Mouse (Mus musculus) midbrain, embryonic 13.5 days (tissue): ENCODE measurements at regions not wholly inside any gene's neighbourhood (a gene's known extent, or its start where the extent isn't known, plus 50 kb on each side); places are given as distances from the start of the nearest gene placed in this dataset.

Experiments used
- ATAC-seq: fragments of 200-750 bp; cut with Nextera tagmentation; 2 replicates; pipeline ENCODE4 v1.8.0; 2017; ENCODE audit warnings: mild to moderate bottlenecking, moderate TSS enrichment, moderate library complexity
- H3K27ac ChIP-seq: fragments of 300-500 bp; sonication (generic); 2 replicates; pipeline ENCODE4 v1.5.1; 2015; ENCODE audit warnings: inconsistent platforms, mild to moderate bottlenecking, moderate library complexity
- H3K27me3 ChIP-seq: fragments of 300-500 bp; sonication (generic); 2 replicates; pipeline ENCODE4 v1.6.1; 2015; ENCODE audit warnings: mild to moderate bottlenecking, inconsistent platforms
- H3K36me3 ChIP-seq: fragments of 300-500 bp; sonication (generic); 2 replicates; pipeline ENCODE4 v1.6.1; 2015; ENCODE audit warnings: mild to moderate bottlenecking, inconsistent platforms
- H3K4me1 ChIP-seq: fragments of 300-500 bp; sonication (generic); replicated peaks from 2 replicates; pipeline ENCODE4 v1.6.1; 2015; ENCODE audit warnings: inconsistent platforms
- H3K4me2 ChIP-seq: fragments of 300-500 bp; sonication (generic); replicated peaks from 2 replicates; pipeline ENCODE4 v1.6.1; 2015; ENCODE audit warnings: moderate library complexity, mild to moderate bottlenecking, inconsistent platforms
- H3K4me3 ChIP-seq: fragments of 300-500 bp; sonication (generic); replicated peaks from 2 replicates; pipeline ENCODE4 v1.5.1; 2015; ENCODE audit warnings: mild to moderate bottlenecking, inconsistent platforms
- H3K9ac ChIP-seq: fragments of 300-500 bp; sonication (generic); replicated peaks from 2 replicates; pipeline ENCODE4 v1.6.1; 2015; ENCODE audit warnings: mild to moderate bottlenecking, inconsistent platforms
- H3K9me3 ChIP-seq: fragments of 300-500 bp; sonication (generic); 2 replicates; pipeline ENCODE4 v1.6.1; 2016; ENCODE audit warnings: mild to moderate bottlenecking, inconsistent platforms
- WGBS: fragments of 180-500 bp; shearing (Covaris S2); methylation state at CpG from one replicate; pipeline ENCODE4 v1.1.7; 2015; 5-methylcytosine and 5-hydroxymethylcytosine counted together

DNA sequence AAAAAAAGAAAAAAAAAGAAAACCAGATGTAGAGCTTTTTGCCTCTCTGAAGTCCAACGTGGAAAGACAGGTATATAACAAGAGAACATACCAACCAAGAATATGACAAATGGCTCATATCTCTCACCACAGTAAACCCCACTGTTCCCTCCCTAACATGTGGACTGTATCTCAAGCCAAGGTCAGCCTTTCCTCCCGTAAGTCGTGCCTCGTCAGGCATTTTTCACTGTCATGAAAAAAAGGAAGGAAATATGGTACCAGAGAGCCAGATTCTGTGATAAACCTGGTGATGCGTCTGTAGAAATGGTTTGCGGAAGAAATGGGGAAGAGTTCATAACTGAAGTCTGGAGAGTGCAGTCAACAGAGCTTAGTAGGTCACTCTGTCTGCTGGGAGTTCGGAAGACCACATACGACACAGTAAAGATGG, 185.7 kb downstream of the Rpap3 start:
- no peaks in the 10 kb centered on the region for H3K36me3 ChIP-seq
- WGBS = 95% methylated on average over 8 of the region's 8 CpGs
- H3K4me2 ChIP-seq = no peak overlapping the region
- H3K4me1 ChIP-seq = peaks cover 12% of the 10 kb centered on the region; the same call in 1 of the 2 replicates
- H3K4me3 ChIP-seq = no peak overlapping the region
- no peak overlapping the region for H3K9ac ChIP-seq
- no peak for ATAC-seq
- no peak overlapping the region for H3K27ac ChIP-seq
- H3K9me3 ChIP-seq = no peaks in the 10 kb centered on the region
- H3K27me3 ChIP-seq = no peaks in the 10 kb centered on the region

DNA sequence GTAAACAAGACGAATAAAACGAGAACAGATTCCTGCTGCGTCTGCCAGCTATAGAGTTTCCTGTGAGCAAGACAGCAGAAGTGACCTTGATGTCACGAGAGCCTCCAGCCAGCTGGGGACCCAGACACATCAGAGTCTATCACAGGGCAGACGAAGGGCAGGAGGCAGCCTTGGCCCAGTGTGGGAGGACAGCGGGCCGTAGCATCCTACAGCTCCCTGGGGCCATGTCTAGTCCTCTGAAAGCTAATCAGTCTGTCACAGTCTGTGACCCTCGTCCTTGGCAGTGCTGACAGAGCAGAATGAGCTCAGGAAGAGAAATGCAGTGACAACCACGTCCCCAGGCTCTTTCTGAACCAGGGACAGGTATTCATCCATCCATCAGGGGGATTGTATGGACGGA, 187.7 kb downstream of the Rpap3 start:
- Histone ChIP-seq H3K9ac (no peak overlapping the region), H3K4me1 (peaks cover 12% of the 10 kb centered on the region; the same call in 1 of the 2 replicates), H3K27me3 (no peaks in the 10 kb centered on the region), H3K4me3 (no peak overlapping the region), H3K27ac (peak overlapping the region; percentile 15), H3K9me3 (no peaks in the 10 kb centered on the region), H3K36me3 (no peaks in the 10 kb centered on the region), H3K4me2 (no peak overlapping the region)
- peak; percentile 66; the same call in 1 of the 2 replicates for ATAC-seq
- 51% methylated on average over 10 of the region's 10 CpGs for WGBS

DNA sequence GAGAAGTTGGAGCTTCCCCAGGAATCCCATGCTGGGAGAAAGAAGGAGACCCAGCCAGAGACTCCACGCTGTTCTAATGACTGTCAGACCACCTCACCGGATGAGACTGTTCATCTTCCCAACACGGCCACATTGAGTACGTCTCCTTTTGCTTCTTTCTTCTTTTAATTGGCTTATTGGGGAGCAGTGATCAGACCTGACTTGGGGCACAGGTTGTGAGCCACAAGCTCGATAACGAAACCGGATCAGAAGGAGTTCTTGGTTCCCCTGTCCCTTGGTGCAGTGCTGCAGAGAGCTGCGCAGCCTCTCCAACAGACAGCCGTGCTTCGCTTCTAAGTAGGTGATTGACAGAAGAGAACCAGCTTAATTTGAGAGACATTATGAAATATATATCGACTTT, 188.4 kb downstream of the Rpap3 start:
- Histone ChIP-seq H3K27ac (no peak overlapping the region), H3K4me2 (no peak overlapping the region), H3K27me3 (no peaks in the 10 kb centered on the region), H3K36me3 (no peaks in the 10 kb centered on the region), H3K4me1 (peaks cover 12% of the 10 kb centered on the region; the same call in 1 of the 2 replicates), H3K9ac (no peak overlapping the region), H3K4me3 (no peak overlapping the region), H3K9me3 (no peaks in the 10 kb centered on the region)
- 88% methylated on average over 11 of the region's 11 CpGs for WGBS
- no peak for ATAC-seq

DNA sequence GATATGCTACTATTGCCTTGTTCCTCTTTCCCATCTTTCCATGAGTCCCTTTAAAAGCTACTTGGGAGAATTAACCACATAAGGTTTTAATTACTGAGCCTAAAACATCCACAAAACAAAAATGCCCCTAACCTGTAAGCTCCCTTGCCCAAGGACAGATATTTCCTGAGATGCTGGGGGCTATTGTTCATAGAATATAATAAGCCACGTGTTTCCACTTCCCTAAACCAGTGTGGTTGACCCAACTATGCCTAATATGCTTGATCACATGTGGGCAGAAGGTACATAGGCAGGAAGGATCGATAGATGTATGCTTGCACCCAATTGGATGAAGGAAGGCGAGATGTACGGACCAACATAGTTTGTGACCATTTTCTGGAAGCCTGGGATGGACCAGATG, 189.9 kb downstream of the Rpap3 start:
- H3K4me3 ChIP-seq = no peak overlapping the region
- H3K27ac ChIP-seq = no peak overlapping the region
- H3K9me3 ChIP-seq = no peaks in the 10 kb centered on the region; the same call in 1 of the 2 replicates
- H3K4me1 ChIP-seq = peaks cover 12% of the 10 kb centered on the region; the same call in 1 of the 2 replicates
- 82% methylated on average over 4 of the region's 4 CpGs for WGBS
- H3K27me3 ChIP-seq = no peaks in the 10 kb centered on the region
- H3K36me3 ChIP-seq = no peaks in the 10 kb centered on the region
- H3K4me2 ChIP-seq = no peak overlapping the region
- no peak overlapping the region for H3K9ac ChIP-seq
- ATAC-seq = no peak

DNA sequence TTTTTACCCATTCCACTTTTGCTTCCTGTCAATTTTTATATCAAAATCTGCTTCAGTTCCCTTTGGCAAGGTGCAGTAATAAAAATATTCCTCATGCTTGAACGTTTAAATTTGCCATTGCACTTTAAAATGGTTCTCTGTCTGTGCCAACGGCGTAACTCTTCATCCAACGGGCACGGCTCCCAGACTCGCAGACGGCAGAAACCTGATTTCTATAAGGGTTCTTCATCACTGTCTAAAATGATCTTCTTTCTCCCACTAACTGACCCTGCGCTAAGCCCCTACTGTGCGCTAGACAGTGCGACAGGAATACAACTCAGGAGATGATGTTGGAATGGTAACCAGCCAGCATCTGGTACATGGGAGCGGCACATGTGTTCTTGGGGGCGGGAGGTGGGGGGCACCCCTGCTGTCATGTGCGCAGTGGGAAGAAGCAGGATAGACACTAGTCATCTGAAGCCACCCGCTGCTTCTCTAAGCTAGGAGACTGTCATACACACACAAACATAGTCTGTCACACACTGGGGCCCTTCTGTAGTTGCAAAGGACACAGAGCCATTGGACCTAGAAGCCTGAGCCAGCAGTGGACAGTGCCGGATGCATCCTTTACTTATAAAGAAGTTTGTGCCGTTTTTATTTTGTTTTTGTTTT, 197.8 kb downstream of the Rpap3 start:
- H3K27ac ChIP-seq = no peak overlapping the region
- no peak overlapping the region for H3K9ac ChIP-seq
- no peaks in the 10 kb centered on the region for H3K27me3 ChIP-seq
- no peak for ATAC-seq
- no peaks in the 10 kb centered on the region for H3K4me1 ChIP-seq
- peaks cover 6% of the 10 kb centered on the region for H3K9me3 ChIP-seq
- WGBS = 95% methylated on average over 16 of the region's 16 CpGs
- no peak overlapping the region for H3K4me2 ChIP-seq
- no peak overlapping the region for H3K4me3 ChIP-seq
- H3K36me3 ChIP-seq = no peaks in the 10 kb centered on the region

DNA sequence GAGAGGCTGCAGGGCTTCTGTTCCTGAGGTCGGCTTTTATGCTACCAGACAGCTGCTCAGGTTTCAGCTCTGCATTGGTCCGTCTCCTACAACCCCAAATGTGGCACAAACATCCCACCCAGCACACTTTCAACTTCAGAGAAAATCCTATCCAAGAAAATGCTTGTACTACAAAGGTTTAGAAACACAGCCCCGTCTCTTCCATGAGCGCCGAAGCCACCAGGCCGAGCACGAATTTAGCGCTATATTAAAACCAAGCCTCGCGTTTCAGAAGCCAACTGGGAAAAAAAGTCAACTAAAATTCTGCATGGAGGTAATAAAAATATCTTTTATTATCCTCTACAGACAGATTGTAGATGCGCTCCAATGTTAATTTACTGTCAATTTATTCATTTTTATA, 198.4 kb downstream of the Rpap3 start:
- no peak for ATAC-seq
- Histone ChIP-seq H3K9ac (no peak overlapping the region), H3K4me3 (no peak overlapping the region), H3K4me1 (no peaks in the 10 kb centered on the region), H3K27ac (no peak overlapping the region), H3K4me2 (no peak overlapping the region), H3K9me3 (peaks cover 6% of the 10 kb centered on the region), H3K36me3 (no peaks in the 10 kb centered on the region), H3K27me3 (no peaks in the 10 kb centered on the region)
- 96% methylated on average over 11 of the region's 11 CpGs for WGBS

DNA sequence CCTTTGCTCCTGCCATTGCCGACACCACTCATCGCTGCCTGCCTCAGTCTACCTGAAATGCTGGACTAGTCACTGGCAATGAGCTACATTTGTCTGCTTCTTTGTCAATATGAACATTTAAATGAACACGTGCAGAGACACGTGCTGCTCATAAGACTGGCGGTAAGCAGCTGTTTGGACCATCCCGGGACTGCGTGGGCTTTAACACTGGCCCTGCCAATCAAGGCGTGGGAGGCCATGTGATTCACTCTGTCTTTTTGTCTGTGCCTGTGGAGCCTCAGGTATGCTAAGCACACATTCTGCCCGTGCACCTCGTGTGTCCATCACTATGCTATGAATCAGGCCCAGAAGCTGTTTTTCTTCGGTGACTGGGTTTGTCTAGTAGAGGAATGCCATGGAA, 199.9 kb downstream of the Rpap3 start:
- Histone ChIP-seq H3K4me1 (no peaks in the 10 kb centered on the region), H3K4me3 (no peak overlapping the region), H3K27me3 (no peaks in the 10 kb centered on the region), H3K36me3 (no peaks in the 10 kb centered on the region), H3K9me3 (peaks cover 6% of the 10 kb centered on the region), H3K9ac (no peak overlapping the region), H3K4me2 (no peak overlapping the region), H3K27ac (no peak overlapping the region)
- 91% methylated on average over 11 of the region's 11 CpGs for WGBS
- ATAC-seq = no peak

DNA sequence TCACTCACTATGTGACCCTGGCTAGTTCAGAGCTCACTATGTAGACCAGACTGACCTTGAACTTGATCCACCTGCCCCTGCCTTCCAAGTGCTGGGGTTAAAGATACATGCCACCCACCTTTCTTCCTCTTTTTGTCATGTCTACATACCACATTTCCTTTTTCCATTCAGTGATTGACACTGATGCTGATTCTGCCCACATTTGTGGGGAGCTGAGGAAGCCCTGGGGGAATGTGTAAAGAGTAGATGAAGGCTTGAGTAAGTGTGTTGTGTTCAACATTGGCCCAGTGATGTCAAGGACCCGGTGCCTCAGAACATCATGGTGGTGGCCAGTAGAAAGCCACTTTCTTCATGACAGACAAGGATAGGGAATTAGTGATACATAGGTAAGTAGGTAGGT, 201.3 kb downstream of the Rpap3 start:
- Histone ChIP-seq H3K4me1 (no peaks in the 10 kb centered on the region), H3K4me2 (no peak overlapping the region), H3K36me3 (no peaks in the 10 kb centered on the region), H3K9me3 (no peaks in the 10 kb centered on the region), H3K27ac (no peak overlapping the region), H3K27me3 (no peaks in the 10 kb centered on the region), H3K9ac (no peak overlapping the region), H3K4me3 (no peak overlapping the region)
- ATAC-seq = no peak
- 95% methylated on average over 1 of the region's 1 CpGs for WGBS

DNA sequence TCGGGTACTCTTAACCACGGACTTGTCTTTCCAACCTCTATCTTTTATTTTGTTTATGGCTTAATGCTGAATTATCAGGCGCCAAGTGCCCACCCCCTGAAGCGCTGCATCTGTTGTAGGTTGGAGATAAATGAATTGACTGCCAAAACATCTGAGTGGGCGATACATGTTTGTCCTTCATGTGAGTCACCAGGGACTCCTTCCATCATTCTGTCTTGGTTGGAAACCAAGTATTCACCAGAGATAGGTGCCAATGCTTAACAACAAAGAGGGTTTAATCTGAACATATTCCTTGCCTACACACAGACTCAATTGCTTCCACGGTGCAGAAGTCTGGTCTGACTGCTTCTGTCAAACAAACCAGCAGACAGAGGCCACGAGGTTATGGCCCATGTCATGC, 203.6 kb downstream of the Rpap3 start:
- Histone ChIP-seq H3K27me3 (no peaks in the 10 kb centered on the region), H3K4me3 (no peak overlapping the region), H3K4me2 (no peak overlapping the region), H3K4me1 (no peaks in the 10 kb centered on the region), H3K9me3 (no peaks in the 10 kb centered on the region; the same call in 1 of the 2 replicates), H3K9ac (no peak overlapping the region), H3K27ac (no peak overlapping the region), H3K36me3 (no peaks in the 10 kb centered on the region)
- 95% methylated on average over 7 of the region's 7 CpGs for WGBS
- ATAC-seq = no peak

DNA sequence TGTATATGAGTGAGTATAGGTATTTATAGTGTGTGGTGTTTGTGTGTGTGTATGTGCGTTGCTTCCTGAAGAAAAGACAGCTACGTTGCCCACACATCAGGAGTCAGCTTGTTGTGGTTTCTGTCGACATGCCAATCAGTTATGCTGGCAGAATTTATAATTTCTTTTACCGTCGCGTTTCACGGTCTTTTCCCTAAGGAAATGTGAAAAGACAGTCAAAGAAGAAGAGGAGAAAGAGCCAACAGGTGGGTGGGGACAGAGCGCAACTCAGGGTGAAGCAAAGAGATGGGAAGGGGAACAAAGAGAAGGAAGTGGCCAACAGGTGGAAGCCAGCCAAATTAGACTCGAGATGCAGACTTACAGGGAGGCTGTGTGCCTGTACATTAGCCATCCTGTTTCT, 204.2 kb downstream of the Rpap3 start:
- H3K9ac ChIP-seq = no peak overlapping the region
- WGBS = 88% methylated on average over 9 of the region's 9 CpGs
- no peaks in the 10 kb centered on the region for H3K4me1 ChIP-seq
- ATAC-seq = no peak
- no peaks in the 10 kb centered on the region; the same call in 1 of the 2 replicates for H3K9me3 ChIP-seq
- H3K27ac ChIP-seq = no peak overlapping the region
- H3K4me3 ChIP-seq = no peak overlapping the region
- H3K4me2 ChIP-seq = no peak overlapping the region
- no peaks in the 10 kb centered on the region for H3K27me3 ChIP-seq
- no peaks in the 10 kb centered on the region for H3K36me3 ChIP-seq

DNA sequence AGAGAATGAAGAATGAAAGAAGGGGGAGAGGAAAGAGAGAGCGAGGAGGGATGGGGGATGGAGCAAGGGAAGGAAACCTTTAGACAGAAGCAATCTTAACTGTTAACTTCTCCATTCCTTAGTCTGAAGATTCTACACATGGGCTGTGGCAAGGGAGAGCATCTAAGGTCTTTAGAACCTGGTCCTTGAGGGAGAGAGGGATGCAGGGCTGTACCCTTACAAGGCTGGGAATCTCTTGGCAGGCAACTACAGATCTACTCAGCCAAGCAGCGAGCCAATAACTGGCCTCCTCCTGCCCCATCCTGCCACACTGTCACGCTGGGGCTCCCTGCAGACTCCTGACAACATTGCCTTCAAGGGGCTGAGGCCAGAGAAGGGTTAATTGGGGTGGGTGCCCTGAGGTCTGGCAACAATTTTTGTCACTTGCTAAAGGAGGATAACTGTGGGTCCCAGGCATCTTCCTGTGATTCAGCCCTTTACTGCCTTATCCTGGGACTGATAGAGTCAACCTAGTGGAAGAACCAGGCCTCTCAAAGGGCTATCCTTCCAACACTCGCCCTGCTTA, 205.7 kb downstream of the Rpap3 start:
- Histone ChIP-seq H3K27ac (no peak overlapping the region), H3K9me3 (no peaks in the 10 kb centered on the region; the same call in 1 of the 2 replicates), H3K4me3 (no peak overlapping the region), H3K4me2 (no peak overlapping the region), H3K36me3 (no peaks in the 10 kb centered on the region), H3K4me1 (no peaks in the 10 kb centered on the region), H3K9ac (no peak overlapping the region), H3K27me3 (no peaks in the 10 kb centered on the region)
- 65% methylated on average over 4 of the region's 4 CpGs for WGBS
- no peak for ATAC-seq

DNA sequence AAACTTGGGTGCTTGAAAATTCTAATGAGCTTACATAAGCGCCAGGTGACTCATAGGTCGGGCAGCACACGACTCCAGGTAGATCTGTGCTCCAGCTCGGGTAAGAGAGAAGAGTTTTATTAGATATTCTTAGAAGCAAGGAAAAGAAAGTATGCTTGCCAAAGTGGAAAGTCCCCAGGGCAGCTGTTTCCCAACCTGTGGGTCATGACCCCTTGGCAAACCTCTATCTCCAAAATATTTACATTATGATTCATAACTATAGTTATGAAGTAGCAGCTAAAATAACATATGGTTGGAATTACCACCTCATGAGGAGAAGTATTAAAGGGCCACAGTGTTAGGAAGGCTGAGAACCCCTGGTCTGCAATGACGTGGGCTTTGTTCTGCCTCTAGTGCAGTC, 206.4 kb downstream of the Rpap3 start:
- H3K4me2 ChIP-seq = no peak overlapping the region
- WGBS = 92% methylated on average over 5 of the region's 5 CpGs
- no peaks in the 10 kb centered on the region; the same call in 1 of the 2 replicates for H3K9me3 ChIP-seq
- no peak overlapping the region for H3K27ac ChIP-seq
- no peaks in the 10 kb centered on the region for H3K36me3 ChIP-seq
- ATAC-seq = no peak
- H3K9ac ChIP-seq = no peak overlapping the region
- no peak overlapping the region for H3K4me3 ChIP-seq
- no peaks in the 10 kb centered on the region for H3K27me3 ChIP-seq
- H3K4me1 ChIP-seq = no peaks in the 10 kb centered on the region

DNA sequence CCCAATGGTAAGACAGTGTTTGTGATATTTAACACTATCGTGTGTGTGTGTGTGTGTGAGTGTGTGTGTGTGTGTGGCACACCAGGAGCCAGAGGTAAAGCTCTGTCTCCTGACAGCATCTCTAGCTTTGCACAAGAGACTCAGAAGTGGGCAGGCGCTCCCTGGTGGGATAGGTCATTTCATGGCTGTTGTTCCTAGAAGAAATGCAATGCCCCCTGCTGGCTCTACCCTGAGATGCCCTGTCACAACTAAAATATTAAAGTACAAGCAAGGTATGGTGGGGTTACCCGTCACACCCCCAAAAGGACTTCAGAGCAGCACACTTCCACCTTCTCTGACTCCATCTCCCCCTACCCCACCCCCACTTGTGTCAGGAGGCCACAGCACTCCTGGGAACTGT, 207.2 kb downstream of the Rpap3 start:
- H3K9ac ChIP-seq = no peak overlapping the region
- H3K36me3 ChIP-seq = no peaks in the 10 kb centered on the region
- no peak overlapping the region for H3K27ac ChIP-seq
- no peak for ATAC-seq
- WGBS = 93% methylated on average over 3 of the region's 3 CpGs
- no peak overlapping the region for H3K4me3 ChIP-seq
- no peaks in the 10 kb centered on the region for H3K4me1 ChIP-seq
- no peak overlapping the region for H3K4me2 ChIP-seq
- H3K27me3 ChIP-seq = no peaks in the 10 kb centered on the region
- H3K9me3 ChIP-seq = no peaks in the 10 kb centered on the region; the same call in 1 of the 2 replicates
